Mouse (Mus musculus) midbrain, postnatal 0 days (tissue): ENCODE measurements at regions not wholly inside any gene's neighbourhood (a gene's known extent, or its start where the extent isn't known, plus 50 kb on each side); places are given as distances from the start of the nearest gene placed in this dataset.

Source experiments
- ATAC-seq: fragments of 200-750 bp; cut with Nextera tagmentation; 2 replicates; pipeline ENCODE4 v1.8.0; 2017; ENCODE audit warnings: moderate number of reproducible peaks, mild to moderate bottlenecking, moderate TSS enrichment, moderate library complexity; ENCODE audit not compliant: low FRiP score
- DNase-seq: peaks from one replicate; pipeline ENCODE4 v3.0.0-alpha.2; 2015; ENCODE audit warnings: low spot score
- H3K27ac ChIP-seq: fragments of 300-500 bp; sonication (generic); 2 replicates; pipeline ENCODE4 v1.5.1; 2014; ENCODE audit warnings: low read depth, mild to moderate bottlenecking, low read length, mixed read lengths
- H3K27me3 ChIP-seq: fragments of 300-500 bp; sonication (generic); 2 replicates; pipeline ENCODE4 v1.6.1; 2014; ENCODE audit warnings: low read length, control low read depth, mixed read lengths; ENCODE audit not compliant: insufficient read depth
- H3K36me3 ChIP-seq: fragments of 300-500 bp; sonication (generic); 2 replicates; pipeline ENCODE4 v1.6.1; 2014; ENCODE audit warnings: low read length, control low read depth, mixed read lengths; ENCODE audit not compliant: insufficient read depth
- H3K4me1 ChIP-seq: fragments of 300-500 bp; sonication (generic); 2 replicates; pipeline ENCODE4 v1.6.1; 2014; ENCODE audit warnings: mild to moderate bottlenecking, control low read depth, antibody characterized with exemption, low read length, mixed read lengths; ENCODE audit not compliant: insufficient read depth
- H3K4me2 ChIP-seq: fragments of 300-500 bp; sonication (generic); 2 replicates; pipeline ENCODE4 v1.6.1; 2014; ENCODE audit warnings: low read depth, mild to moderate bottlenecking, low read length, mixed read lengths; ENCODE audit not compliant: poor library complexity, severe bottlenecking
- H3K4me3 ChIP-seq: fragments of 300-500 bp; sonication (generic); 2 replicates; pipeline ENCODE4 v1.5.1; 2014; ENCODE audit warnings: low read depth, mild to moderate bottlenecking, low read length, moderate library complexity
- H3K9ac ChIP-seq: fragments of 300-500 bp; sonication (generic); replicated peaks from 2 replicates; pipeline ENCODE4 v1.6.1; 2014; ENCODE audit warnings: mild to moderate bottlenecking, low read length, moderate library complexity, mixed read lengths; ENCODE audit not compliant: poor library complexity, severe bottlenecking
- H3K9me3 ChIP-seq: fragments of 300-500 bp; sonication (generic); 2 replicates; pipeline ENCODE4 v1.6.1; 2016; ENCODE audit warnings: low read length, control low read depth
- CTCF ChIP-seq: IDR thresholded peaks from 2 replicates; pipeline ENCODE4 v1.5.1; 2016; ENCODE audit warnings: antibody characterized with exemption, mild to moderate bottlenecking
- WGBS: fragments of 180-500 bp; shearing (Covaris S2); extraction: QIAGEN DNeasy Blood & Tissue Kit; methylation state at CpG from one replicate; pipeline ENCODE4 v1.1.7; 2014; 5-methylcytosine and 5-hydroxymethylcytosine counted together

DNA sequence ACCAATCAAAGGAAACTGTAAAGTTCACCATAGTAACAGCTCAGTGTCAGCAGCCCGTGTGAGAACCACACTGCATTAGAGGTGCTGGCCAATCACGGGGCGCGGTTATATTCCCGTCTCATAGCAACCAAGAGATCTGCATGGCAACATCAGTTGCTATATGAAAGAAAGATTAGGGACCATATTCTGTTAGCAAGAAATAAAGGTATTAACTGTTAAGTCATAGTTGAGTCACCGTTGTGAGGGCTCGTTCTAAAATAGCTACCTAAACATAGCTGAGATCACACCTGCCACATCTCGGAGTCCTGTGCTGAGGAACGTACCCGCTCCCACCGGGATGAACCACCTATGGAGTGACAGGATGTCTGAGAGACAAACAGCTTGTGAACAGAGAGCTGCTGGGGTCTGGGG, 103.2 kb upstream of the Peli1 start:
- peak overlapping the region; percentile 17; the same call in 1 of the 2 replicates for H3K4me3 ChIP-seq
- H3K27ac ChIP-seq, result peak overlapping the region; percentile 93
- TF ChIP-seq CTCF, result no peak
- no peaks in the 10 kb centered on the region for H3K27me3 ChIP-seq
- H3K9me3 ChIP-seq, result no peaks in the 10 kb centered on the region
- no peaks in the 10 kb centered on the region for H3K36me3 ChIP-seq
- DNase-seq (peak; percentile 91), ATAC-seq (peak; percentile 99)
- H3K9ac ChIP-seq, result 0 out of 2 replicates have a peak overlapping the region, but pooled peaks have one; percentile 19
- H3K4me1 ChIP-seq, result peaks cover 15% of the 10 kb centered on the region
- WGBS, result 16% methylated on average over 11 of the region's 11 CpGs
- H3K4me2 ChIP-seq, result peak overlapping the region; percentile 42

DNA sequence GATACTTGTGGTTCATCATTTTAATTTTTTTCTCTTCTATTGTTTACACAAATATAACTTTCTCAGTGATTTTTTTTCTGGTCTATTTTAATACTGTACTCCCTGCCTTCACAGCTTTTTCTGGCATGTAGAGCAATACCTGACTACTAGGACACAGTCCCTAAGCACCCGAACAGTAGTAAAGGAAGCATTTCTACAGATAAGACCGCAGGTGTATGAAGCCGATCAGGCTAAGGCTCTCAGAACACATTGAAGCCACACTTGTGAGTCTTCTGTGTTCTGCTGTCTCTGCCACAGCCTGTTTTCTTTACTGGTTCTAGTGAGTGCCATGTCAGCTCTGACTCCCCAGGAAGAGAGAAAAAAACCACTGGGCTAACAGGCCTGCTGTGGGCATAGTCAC, 102.2 kb upstream of the Peli1 start:
- ATAC-seq (no peak), DNase-seq (no peak)
- 81% methylated on average over 3 of the region's 3 CpGs for WGBS
- Histone ChIP-seq H3K4me3 (no peak overlapping the region), H3K27ac (peak overlapping the region; percentile 93; the same call in 1 of the 2 replicates), H3K27me3 (no peaks in the 10 kb centered on the region), H3K4me1 (peaks cover 15% of the 10 kb centered on the region), H3K36me3 (no peaks in the 10 kb centered on the region), H3K9me3 (no peaks in the 10 kb centered on the region), H3K9ac (no peak overlapping the region), H3K4me2 (no peak overlapping the region)
- no peak for TF ChIP-seq CTCF

DNA sequence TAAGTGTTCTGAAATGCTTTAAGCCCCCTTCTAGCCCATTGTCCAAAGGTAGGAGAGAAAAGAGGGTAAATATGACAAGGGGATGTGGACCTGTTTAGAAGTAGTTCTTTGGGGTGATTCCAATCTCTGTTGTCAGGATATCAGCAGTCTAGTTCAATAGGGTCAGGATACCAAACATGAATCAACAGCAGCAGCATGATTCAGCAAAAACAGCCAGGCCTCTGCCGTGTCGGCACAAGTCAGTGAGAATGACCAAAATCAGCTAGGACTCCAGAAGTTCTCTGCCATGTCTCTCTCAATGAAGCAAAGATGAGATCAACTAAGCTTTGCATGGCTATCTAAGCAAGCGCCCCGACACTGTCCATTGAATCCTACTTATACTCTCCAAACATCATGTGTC, 97.5 kb upstream of the Peli1 start:
- no peaks in the 10 kb centered on the region for H3K4me1 ChIP-seq
- H3K9ac ChIP-seq, result no peak overlapping the region
- no peak for DNase-seq
- TF ChIP-seq CTCF, result no peak
- H3K9me3 ChIP-seq, result no peaks in the 10 kb centered on the region
- WGBS, result 97% methylated on average over 4 of the region's 4 CpGs
- H3K4me3 ChIP-seq, result no peak overlapping the region
- no peaks in the 10 kb centered on the region for H3K27me3 ChIP-seq
- no peak for ATAC-seq
- H3K27ac ChIP-seq, result no peak overlapping the region
- no peak overlapping the region for H3K4me2 ChIP-seq
- H3K36me3 ChIP-seq, result no peaks in the 10 kb centered on the region

- no peak overlapping the region for H3K4me2 ChIP-seq
- H3K9me3 ChIP-seq, result no peaks in the 10 kb centered on the region
These were observed 89.7 kb upstream of the Peli1 start for GRCm38 (mm10) chr11:21001400-21001799.

GRCm38 (mm10) chr11:21007222-21007621, 83.9 kb upstream of the Peli1 start:
- Histone ChIP-seq H3K4me3 (no peak overlapping the region), H3K27ac (no peak overlapping the region), H3K27me3 (no peaks in the 10 kb centered on the region), H3K9me3 (no peaks in the 10 kb centered on the region), H3K36me3 (no peaks in the 10 kb centered on the region), H3K4me2 (no peak overlapping the region), H3K9ac (no peak overlapping the region), H3K4me1 (no peaks in the 10 kb centered on the region)
- 88% methylated on average over 5 of the region's 5 CpGs for WGBS
- no peak for TF ChIP-seq CTCF
- no peak for DNase-seq
- no peak for ATAC-seq

More at GRCm38 (mm10) chr11:21001400-21001799, 89.7 kb upstream of the Peli1 start:
- ATAC-seq (no peak), DNase-seq (no peak)
- WGBS, result 76% methylated on average over 3 of the region's 3 CpGs
- H3K27me3 ChIP-seq, result no peaks in the 10 kb centered on the region
- H3K36me3 ChIP-seq, result no peaks in the 10 kb centered on the region
- H3K4me3 ChIP-seq, result no peak overlapping the region
- no peak for TF ChIP-seq CTCF
- H3K27ac ChIP-seq, result no peak overlapping the region
- H3K9ac ChIP-seq, result no peak overlapping the region
- H3K4me1 ChIP-seq, result no peaks in the 10 kb centered on the region

GRCm38 (mm10) chr11:21009505-21009904, 81.6 kb upstream of the Peli1 start:
- Histone ChIP-seq H3K4me3 (no peak overlapping the region), H3K36me3 (no peaks in the 10 kb centered on the region), H3K27me3 (no peaks in the 10 kb centered on the region), H3K4me2 (no peak overlapping the region), H3K9me3 (no peaks in the 10 kb centered on the region), H3K27ac (no peak overlapping the region), H3K4me1 (no peaks in the 10 kb centered on the region), H3K9ac (no peak overlapping the region)
- no peak for TF ChIP-seq CTCF
- no peak for ATAC-seq
- no peak for DNase-seq
- 72% methylated on average over 3 of the region's 3 CpGs for whole genome bisulfite sequencing
